Mouse (Mus musculus): ENCODE results near the gene Cdt1.

DNA sequence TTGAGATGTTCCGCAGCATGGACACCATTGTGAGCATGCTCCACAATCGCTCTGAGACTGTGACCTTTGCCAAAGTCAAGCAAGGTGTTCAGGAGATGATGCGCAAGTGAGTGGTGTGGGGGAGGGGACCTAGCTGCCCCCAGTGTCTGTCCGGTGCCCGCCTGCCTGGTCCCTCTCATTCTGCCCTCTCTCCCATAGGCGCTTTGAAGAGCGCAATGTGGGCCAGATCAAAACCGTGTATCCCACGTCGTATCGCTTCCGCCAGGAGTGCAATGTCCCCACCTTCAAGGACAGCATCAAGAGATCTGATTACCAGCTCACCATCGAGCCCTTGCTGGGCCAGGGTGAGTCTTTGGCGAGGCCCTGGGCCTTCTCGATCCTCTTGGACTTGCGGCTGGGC, 2.2 kb downstream of the Cdt1 start:
- TF ChIP-seq CTCF (IDR thresholded peaks at IDR 0.05; ENCODE audit: low read depth, low read length) (no peak), TAL1 (conservative IDR thresholded peaks at IDR 0.05; ENCODE audit: low read depth, low read length) (no peak), GATA1 (IDR thresholded peaks at IDR 0.05; ENCODE audit: borderline replicate concordance, low read length) (no peak), POLR2AphosphoS5 (IDR thresholded peaks at IDR 0.05; ENCODE audit: insufficient replicate concordance, low read depth, low read length) (no peak), GATA2 (IDR thresholded peaks at IDR 0.05; ENCODE audit: borderline replicate concordance, low read depth, low read length) (no peak)

All from G1E (cell line).